Mouse (Mus musculus) A20 (cell line): ENCODE measurements around the gene Ubac2.
A peak's percentile ranks its signal among the peaks of the same experiment; 100 is the strongest.
"Not testable (repeated sequence)": the region's sequence is repeated elsewhere in the genome, so short reads cannot be mapped to it uniquely, and the experiment has no call there.

Source experiments
- DNase-seq: peaks from one replicate; pipeline ENCODE4 v3.0.0-alpha.2; 2011; ENCODE audit warnings: low read depth, low spot score

Gene Ubac2

DNA sequence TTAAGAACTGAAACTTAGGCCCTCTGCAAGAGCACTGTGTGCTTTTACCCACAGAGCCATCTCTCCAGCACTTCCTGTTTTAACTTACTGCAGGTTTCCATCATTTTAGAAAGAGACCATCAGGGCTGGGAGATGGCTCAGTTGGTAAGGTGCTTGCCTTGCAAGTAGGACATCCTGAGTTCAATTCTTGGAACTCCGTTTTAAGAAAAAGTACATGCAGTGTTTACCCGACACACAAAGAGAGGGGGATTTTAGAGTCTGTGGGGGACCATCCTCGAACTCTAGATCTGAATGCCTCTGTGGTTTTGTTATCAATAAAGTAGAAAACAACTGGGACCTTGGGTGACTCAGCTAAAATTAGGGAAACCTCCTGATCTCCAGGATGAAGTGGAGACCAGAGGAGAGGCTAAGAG is 163.0 kb downstream of the Ubac2 start:
- no peak for DNase-seq

GRCm38 (mm10) chr14:122042142-122042694 is 163.8 kb downstream of the Ubac2 start:
- no peak for DNase-seq

DNA sequence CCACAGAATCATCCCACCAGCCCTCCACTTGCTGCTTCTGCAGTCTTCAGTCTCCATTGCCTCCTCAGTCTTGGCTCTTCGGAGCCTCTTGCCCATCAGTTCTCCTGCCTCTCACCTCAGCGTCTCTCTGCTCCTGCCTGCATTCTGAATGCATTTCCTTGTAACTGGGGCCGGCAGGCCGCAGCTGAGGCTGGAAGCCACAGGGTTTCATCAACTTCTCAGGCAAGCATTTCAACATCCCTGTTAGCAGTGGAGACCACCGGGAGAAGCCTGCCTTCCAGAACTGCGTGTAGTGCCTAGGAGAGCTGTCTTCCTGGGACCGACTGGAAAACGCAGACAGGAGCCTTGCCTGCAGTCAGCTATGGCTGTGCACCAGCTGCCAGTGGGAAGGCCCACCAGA is 169.4 kb downstream of the Ubac2 start:
- DNase-seq, result no peak

DNA sequence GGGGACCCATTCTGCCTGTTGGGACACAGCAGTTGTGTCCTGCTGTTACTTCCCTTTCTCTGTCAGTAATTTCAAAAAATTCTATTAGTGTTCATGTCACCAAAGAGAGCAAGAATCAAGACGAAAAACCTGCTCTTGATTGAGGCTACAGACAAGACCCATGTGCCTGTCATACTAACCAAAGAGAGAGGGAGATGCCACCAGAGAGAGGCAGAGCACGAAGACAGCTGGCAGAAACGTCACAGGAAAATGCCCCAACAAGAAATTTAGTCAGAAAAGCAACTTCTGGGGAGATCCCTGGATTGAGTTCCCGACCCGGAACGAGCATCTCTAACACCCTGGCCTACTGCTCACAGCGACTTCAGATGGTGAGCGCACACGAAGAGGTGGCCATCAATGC is 170.4 kb downstream of the Ubac2 start:
- DNase-seq, result no peak

DNA sequence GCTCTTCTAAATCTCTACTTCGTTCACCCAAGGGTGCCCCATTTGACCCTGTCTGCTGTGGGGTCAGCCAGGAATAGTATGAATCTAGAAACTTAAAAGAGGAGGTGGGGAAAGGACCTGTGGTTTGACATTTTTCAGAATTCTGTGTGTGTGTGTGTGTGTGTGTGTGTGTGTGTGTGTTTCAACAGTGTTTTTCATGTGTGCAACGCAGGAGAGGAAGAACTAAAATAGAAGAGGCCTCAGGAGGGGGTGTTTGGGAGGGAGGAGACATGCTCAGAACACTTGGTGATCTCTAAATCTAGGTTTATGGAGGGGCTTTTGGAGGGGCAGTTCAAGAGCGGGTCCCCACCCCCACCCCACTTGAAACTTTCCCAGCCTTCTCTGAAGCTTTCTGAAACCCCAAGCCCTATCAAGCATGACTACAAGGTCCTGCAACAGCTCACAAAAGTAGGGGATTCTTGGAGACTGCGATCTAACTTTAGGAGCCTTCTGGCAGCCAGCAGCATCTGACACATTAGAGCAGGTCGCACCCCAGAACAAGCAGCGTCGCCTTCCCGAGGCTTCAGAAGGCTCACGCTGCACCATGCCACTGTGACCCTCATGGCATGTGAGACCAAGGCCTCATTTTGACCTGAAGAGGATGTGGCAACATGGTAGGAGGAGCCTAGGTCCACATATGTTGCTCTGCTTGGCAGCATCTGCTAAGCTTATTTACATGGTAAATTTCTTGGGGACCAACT is 174.6 kb downstream of the Ubac2 start:
- peak; percentile 86 for DNase-seq

DNA sequence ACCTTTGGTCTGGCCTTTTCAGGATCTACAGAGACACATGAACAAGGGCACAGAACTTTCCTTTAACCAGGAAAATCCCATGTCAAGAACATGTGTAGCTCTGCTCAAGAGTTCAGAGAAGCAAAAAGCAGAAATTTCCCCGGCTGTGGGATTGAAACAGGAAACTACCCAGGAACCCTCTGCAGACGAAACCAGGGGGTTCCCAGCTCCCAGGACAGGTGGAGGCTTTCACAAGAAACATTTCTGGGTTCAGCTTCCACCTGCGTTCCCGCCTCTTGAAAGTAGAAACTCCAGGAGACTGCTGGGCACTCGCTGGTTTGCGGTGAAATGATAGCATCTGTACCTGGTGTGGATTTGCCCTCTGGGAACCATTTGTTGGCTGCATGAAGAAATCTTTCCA is 178.5 kb downstream of the Ubac2 start:
- DNase-seq, result peak; percentile 44

DNA sequence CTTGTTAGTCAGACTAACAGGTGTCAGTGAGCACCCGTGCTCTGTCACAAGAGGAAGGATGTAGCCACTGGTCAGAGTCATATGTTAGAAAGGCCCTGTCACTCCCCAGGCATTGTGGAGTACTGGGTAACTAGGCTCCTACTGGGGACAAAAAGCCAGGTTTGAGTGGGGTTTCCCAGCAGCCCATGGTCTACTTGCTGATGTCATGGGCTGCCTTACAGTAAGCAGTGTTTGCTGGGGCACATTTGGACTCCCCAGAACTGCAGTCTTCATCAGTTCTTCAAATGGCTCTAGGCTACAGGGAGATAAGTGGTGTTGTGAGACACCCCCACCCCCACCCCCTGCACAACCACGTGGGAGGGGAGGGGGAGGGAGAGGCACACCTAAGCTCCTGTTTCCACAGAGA is 179.5 kb downstream of the Ubac2 start:
- peak; percentile 35 for DNase-seq

GRCm38 (mm10) chr14:122060642-122061041 is 182.2 kb downstream of the Ubac2 start:
- peak; percentile 87 for DNase-seq

DNA sequence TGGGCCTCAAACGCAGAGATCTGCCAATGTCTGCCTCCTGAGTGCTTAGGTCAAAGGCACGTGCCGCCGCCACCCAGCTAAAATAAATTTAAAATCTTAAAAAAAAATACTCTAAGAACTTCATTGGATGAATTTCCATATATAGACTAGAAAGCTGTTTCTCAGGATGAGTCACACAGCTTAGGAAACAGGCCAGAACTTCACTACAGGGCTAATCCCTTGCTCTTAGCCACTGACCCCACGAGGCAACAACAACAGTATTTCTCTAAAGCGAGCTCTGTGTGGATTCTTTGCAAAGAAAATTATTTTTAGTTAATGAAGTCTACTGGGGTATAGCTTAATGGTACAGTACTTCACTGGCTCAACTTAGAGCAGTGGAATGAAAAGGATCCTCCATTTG is 183.0 kb downstream of the Ubac2 start:
- DNase-seq, result no peak

GRCm38 (mm10) chr14:122062411-122063090 is 184.1 kb downstream of the Ubac2 start:
- DNase-seq, result peak; percentile 41

DNA sequence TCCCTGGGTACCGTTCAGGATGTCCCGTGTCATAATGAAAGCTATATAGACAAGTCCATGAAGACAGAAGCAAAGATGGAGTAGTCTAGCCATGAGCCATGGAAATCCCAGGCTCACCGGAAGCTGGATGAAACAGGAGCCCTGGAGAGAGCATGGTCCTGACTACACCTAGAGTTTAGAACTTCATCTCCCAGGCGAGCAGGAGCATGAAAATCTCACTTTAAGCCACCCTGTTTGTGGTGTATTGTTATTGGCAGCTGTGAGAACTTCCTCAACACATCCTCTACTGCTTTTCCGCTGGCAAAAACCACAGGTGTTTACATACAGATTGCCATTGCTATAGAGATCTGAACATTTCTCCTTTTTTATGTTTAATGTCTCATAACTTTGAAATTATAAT is 185.2 kb downstream of the Ubac2 start:
- no peak for DNase-seq

DNA sequence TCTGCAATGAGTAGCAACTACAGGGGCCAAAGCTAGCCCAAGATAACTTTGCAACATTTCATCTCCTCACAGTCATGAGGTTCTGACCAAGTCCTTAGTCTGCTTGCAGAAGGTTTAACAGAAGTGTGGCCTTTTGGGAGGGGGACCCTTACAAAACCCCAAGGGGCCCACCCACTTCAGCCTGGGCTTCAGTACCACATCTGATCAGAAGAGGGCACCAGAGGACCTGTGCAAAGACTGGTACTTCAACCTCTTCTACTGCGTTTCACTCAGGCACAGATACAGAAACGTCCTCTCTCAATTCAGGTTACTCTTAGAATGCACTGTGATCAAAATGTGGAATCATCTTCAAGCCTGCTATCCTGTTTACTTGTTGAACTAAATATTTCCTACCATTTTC is 186.1 kb downstream of the Ubac2 start:
- peak; percentile 79 for DNase-seq

DNA sequence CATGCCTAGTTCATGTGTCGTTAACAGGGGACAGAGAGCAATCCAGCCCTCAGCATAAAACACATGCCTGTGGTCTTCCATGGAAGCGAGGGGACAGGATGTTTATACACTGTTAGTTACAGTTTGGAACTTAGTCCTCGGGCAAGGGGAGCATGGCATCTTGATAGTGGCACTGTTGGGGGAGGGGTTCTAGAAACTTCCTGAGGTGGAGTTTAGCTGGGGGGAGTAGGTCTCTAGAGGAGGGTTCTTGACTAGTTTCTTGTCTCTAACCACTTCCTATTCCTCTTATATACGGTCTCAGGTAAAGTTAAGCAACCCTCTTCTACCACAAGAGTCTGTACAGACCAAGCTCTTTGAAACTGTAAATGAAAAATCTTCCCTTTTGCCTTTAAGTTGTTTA is 187.8 kb downstream of the Ubac2 start:
- DNase-seq, result no peak

DNA sequence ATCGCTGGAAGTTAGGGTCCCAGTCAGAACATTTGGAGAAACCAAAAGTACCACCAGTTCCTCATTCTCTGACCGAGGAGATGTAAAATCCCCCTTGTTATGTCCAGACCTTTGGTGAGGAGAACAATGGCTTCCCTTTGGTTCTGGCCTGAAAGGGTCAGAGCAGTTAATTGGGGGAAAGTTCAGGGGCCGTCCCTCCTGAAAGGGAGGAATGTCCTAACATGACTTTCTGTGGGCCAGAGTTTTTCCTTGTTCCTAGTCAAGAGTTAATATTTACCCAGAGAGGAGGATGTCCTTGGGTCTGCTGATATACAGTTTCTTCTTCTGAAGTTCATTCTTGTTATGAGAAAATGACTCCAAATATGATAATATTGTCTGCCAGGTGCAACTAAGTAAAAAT is 189.6 kb downstream of the Ubac2 start:
- DNase-seq, result not testable (repeated sequence)

- no peak for DNase-seq
Measured at GRCm38 (mm10) chr14:122068801-122069695, 190.6 kb downstream of the Ubac2 start.

DNA sequence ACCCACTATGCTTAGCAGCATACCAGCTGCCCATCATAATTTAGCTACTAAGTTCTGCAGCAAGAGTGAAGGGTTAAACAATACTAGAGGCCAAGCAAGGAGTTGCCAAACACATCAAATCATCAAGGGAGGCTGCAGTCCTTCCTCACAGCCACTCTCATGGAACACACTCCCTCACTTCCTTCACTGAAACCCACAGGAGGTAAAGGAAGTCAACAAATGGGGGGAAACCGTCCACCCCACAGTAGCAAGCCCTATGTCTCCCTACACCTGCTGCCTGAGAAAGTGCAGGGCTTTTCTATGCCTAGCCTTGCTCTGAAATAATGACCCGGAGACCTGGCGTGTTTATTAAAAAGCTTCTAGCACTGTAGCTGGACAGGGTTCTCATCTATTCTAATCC is 191.5 kb downstream of the Ubac2 start:
- no peak for DNase-seq
